Mouse (Mus musculus) limb, embryonic 11.5 days (tissue): ENCODE measurements around the gene Ehd3. TPM values are rescaled to one million over a fixed set of nuclear protein-coding genes. Genes with fewer than 3 reads are reported as not detected.
"Not testable (repeated sequence)": the region's sequence is repeated elsewhere in the genome, so short reads cannot be mapped to it uniquely, and the experiment has no call there.

Source experiments
- ATAC-seq: fragments of 200-750 bp; cut with Nextera tagmentation; 2 replicates; pipeline ENCODE4 v1.8.0; 2017; ENCODE audit warnings: low read depth; ENCODE audit not compliant: insufficient number of reproducible peaks, low FRiP score, low TSS enrichment
- DNase-seq: peaks from one replicate; pipeline ENCODE4 v3.0.0-alpha.2; 2015; ENCODE audit warnings: low spot score
- H3K27ac ChIP-seq: fragments of 300-500 bp; sonication (generic); replicated peaks from 2 replicates; pipeline ENCODE4 v1.5.1; 2014; ENCODE audit warnings: low read depth, mild to moderate bottlenecking, low read length
- H3K27me3 ChIP-seq: fragments of 300-500 bp; sonication (generic); 2 replicates; pipeline ENCODE4 v1.6.1; 2014; ENCODE audit warnings: mild to moderate bottlenecking, low read length, mixed read lengths; ENCODE audit not compliant: control insufficient read depth, insufficient read depth
- H3K36me3 ChIP-seq: fragments of 300-500 bp; sonication (generic); 2 replicates; pipeline ENCODE4 v1.6.1; 2014; ENCODE audit warnings: mild to moderate bottlenecking, low read length, moderate library complexity, mixed read lengths; ENCODE audit not compliant: control insufficient read depth, insufficient read depth
- H3K4me1 ChIP-seq: fragments of 300-500 bp; sonication (generic); 2 replicates; pipeline ENCODE4 v1.6.1; 2014; ENCODE audit warnings: low read length, mixed read lengths; ENCODE audit not compliant: control insufficient read depth, insufficient read depth
- H3K4me2 ChIP-seq: fragments of 300-500 bp; sonication (generic); 2 replicates; pipeline ENCODE4 v1.6.1; 2014; ENCODE audit warnings: low read depth, mild to moderate bottlenecking, moderate library complexity; ENCODE audit not compliant: severe bottlenecking
- H3K4me3 ChIP-seq: fragments of 300-500 bp; sonication (generic); 2 replicates; pipeline ENCODE4 v1.5.1; 2014; ENCODE audit warnings: low read depth, low read length
- H3K9ac ChIP-seq: fragments of 300-500 bp; sonication (generic); 2 replicates; pipeline ENCODE4 v1.6.1; 2014; ENCODE audit warnings: mild to moderate bottlenecking, low read length
- H3K9me3 ChIP-seq: fragments of 300-500 bp; sonication (generic); 2 replicates; pipeline ENCODE4 v1.6.1; 2016; ENCODE audit warnings: low read length; ENCODE audit not compliant: control insufficient read depth
- WGBS: fragments of 180-500 bp; shearing (Covaris S2); extraction: QIAGEN DNeasy Blood & Tissue Kit; methylation state at CpG from one replicate; pipeline ENCODE4 v1.1.7; 2014; 5-methylcytosine and 5-hydroxymethylcytosine counted together
- polyA plus RNA-seq: library from polyadenylated mRNA; unstranded; fragments of >200 nt; fragmentation: Nextera tagmentation; extraction: Ambion mirVana; gene quantifications from 2 replicates; pipeline ENCODE4 v1.2.1, GENCODE M21; 2014

Gene Ehd3
- polyA plus RNA-seq, 1 experiment from 2014 or later, result 9.5 TPM

DNA sequence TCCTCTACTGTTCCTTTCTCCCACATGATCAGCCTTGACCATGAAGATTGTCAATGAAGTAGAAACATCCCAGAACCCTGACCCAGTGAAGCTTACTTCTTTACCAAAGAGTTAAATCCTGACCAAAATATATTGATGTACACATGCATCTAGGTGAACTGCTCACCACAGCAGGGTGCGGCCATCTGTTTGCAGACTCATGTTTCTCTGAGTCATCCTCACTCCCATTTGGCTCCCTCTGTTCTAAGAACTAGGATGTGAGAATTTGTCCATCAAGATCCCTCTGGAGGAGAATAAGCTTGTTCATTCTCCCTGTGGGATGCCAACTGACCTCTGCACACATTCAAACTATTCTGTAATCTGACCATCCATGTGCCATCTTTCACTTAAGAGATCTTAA, 29.0 kb downstream of the Ehd3 start:
- WGBS, result 95% methylated on average over 1 of the region's 1 CpGs
- H3K27ac ChIP-seq, result no peak overlapping the region
- H3K9me3 ChIP-seq, result no peaks in the 10 kb centered on the region
- H3K4me1 ChIP-seq, result no peaks in the 10 kb centered on the region
- ATAC-seq, result no peak
- H3K27me3 ChIP-seq, result no peaks in the 10 kb centered on the region
- H3K36me3 ChIP-seq, result 0 out of 2 replicates have a peak, but pooled peaks cover 2% of the 10 kb centered on the region
- DNase-seq, result no peak
- no peak overlapping the region for H3K4me2 ChIP-seq
- H3K4me3 ChIP-seq, result no peak overlapping the region
- no peak overlapping the region for H3K9ac ChIP-seq

DNA sequence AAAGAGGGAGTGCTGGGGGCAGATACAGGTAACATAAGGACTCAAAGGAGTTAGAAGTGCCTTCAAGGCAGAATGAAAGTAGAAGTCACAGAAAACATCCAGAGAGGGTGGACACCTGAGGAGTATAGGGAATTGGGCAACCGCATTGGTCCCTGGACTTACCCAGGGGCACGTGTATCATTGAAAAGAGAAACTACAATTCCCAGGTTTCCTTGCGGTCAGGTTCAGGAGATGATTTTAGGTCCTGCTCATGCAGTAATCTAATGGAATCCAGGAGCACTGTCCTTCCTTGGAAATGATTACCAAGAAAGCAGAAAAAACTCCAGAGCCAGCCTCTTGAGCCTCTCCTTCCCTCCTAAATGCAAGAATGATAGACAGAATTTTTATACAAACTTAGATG, 29.5 kb downstream of the Ehd3 start:
- ATAC-seq (no peak), DNase-seq (no peak)
- H3K27me3 ChIP-seq, result no peaks in the 10 kb centered on the region
- H3K4me2 ChIP-seq, result no peak overlapping the region
- no peak overlapping the region for H3K9ac ChIP-seq
- H3K36me3 ChIP-seq, result 0 out of 2 replicates have a peak, but pooled peaks cover 1% of the 10 kb centered on the region
- no peaks in the 10 kb centered on the region for H3K9me3 ChIP-seq
- no peak overlapping the region for H3K27ac ChIP-seq
- H3K4me3 ChIP-seq, result no peak overlapping the region
- no peaks in the 10 kb centered on the region for H3K4me1 ChIP-seq
- 76% methylated on average over 3 of the region's 3 CpGs for WGBS

DNA sequence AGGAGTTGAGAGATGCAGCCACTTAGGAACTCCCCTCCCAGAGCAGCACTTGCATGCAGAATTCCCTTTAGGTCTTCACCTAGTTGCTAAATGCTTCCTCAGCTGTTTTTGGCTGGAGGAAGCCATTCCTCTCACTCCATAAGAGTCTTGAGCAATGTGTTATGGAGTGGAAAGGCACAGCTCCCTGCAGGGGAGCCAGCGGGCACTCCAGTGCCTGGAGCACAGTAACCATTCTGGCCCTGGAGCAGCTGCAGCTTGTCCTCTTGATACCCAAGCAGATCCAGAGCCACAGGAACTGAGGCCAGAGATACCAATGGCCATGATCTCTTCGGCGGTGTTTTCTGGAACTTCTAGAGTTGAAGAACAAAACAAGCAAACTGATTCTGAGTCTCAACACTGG, 32.7 kb downstream of the Ehd3 start:
- Histone ChIP-seq H3K4me1 (no peaks in the 10 kb centered on the region), H3K27ac (no peak overlapping the region), H3K36me3 (no peaks in the 10 kb centered on the region), H3K9me3 (no peaks in the 10 kb centered on the region), H3K4me3 (no peak overlapping the region), H3K9ac (no peak overlapping the region), H3K27me3 (no peaks in the 10 kb centered on the region), H3K4me2 (no peak overlapping the region)
- WGBS, result 91% methylated on average over 3 of the region's 3 CpGs
- DNase-seq, result no peak
- ATAC-seq, result no peak

- WGBS, result 90% methylated on average over 4 of the region's 4 CpGs
- Histone ChIP-seq H3K36me3 (no peaks in the 10 kb centered on the region), H3K4me3 (no peak overlapping the region), H3K27ac (no peak overlapping the region), H3K4me2 (no peak overlapping the region), H3K27me3 (no peaks in the 10 kb centered on the region), H3K9ac (no peak overlapping the region), H3K9me3 (no peaks in the 10 kb centered on the region), H3K4me1 (no peaks in the 10 kb centered on the region)
- ATAC-seq (no peak), DNase-seq (no peak)
These were observed 33.3 kb downstream of the Ehd3 start for GRCm38 (mm10) chr17:73837244-73837643.

- ATAC-seq (no peak), DNase-seq (no peak)
- no peak overlapping the region for H3K27ac ChIP-seq
- no peak overlapping the region for H3K4me3 ChIP-seq
- H3K4me2 ChIP-seq, result no peak overlapping the region
- H3K4me1 ChIP-seq, result no peaks in the 10 kb centered on the region
- WGBS, result 79% methylated on average over 3 of the region's 3 CpGs
- H3K9ac ChIP-seq, result no peak overlapping the region
- H3K36me3 ChIP-seq, result no peaks in the 10 kb centered on the region
- H3K9me3 ChIP-seq, result no peaks in the 10 kb centered on the region
- H3K27me3 ChIP-seq, result no peaks in the 10 kb centered on the region
These were observed 35.3 kb downstream of the Ehd3 start for GRCm38 (mm10) chr17:73839086-73839835.

DNA sequence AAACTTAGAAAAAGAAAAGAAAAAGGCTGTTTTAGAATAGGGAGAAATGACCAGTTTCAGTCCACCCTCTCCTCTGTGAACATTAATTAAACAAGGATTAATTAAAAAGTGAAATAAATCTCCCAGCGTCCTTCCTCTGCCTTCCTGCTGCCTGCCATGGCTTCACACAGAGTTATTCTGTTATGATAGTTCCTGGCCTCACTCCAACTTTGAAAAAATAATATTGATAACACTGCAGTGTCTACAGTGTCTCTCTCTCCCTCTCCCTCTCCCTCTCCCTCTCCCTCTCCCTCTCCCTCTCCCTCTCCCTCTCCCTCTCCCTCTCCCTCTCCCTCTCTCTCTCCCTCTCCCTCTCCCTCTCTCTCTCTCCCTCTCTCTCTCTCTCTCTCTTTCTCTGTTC, 35.9 kb downstream of the Ehd3 start:
- not testable (repeated sequence) for H3K27me3 ChIP-seq, DNase-seq, H3K9me3 ChIP-seq, H3K4me3 ChIP-seq, H3K36me3 ChIP-seq, H3K9ac ChIP-seq, ATAC-seq, H3K4me2 ChIP-seq, H3K4me1 ChIP-seq, H3K27ac ChIP-seq
- 77% methylated on average over 1 of the region's 1 CpGs for WGBS

- H3K4me1 ChIP-seq, result no peaks in the 10 kb centered on the region
- H3K4me2 ChIP-seq, result no peak overlapping the region
- no peaks in the 10 kb centered on the region for H3K27me3 ChIP-seq
- no peaks in the 10 kb centered on the region for H3K36me3 ChIP-seq
- DNase-seq (no peak), ATAC-seq (no peak)
- H3K9me3 ChIP-seq, result no peaks in the 10 kb centered on the region
- H3K4me3 ChIP-seq, result no peak overlapping the region
- WGBS, result 86% methylated on average over 1 of the region's 1 CpGs
- no peak overlapping the region for H3K9ac ChIP-seq
- no peak overlapping the region for H3K27ac ChIP-seq
These were observed 39.0 kb downstream of the Ehd3 start for GRCm38 (mm10) chr17:73842963-73843362.

DNA sequence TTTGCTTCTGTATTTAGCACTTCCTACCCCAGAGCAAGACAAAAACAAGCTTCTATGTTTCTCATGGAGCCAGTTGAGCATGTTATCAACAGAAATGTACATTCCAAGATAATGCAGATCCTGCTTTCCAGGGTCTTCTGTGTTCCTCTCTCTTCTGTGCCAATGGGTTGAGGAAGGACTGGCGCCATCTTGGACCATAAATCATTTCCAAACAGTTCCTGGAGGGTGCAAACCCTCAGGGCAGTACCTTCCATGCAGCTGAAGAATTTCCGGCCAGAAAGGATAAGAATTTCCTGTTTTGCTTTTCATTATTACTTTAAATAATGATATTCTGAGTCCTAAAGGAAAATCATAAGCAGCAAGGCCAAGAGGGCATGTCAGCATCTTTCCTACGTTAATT, 41.7 kb downstream of the Ehd3 start:
- no peaks in the 10 kb centered on the region for H3K36me3 ChIP-seq
- WGBS, result 76% methylated on average over 3 of the region's 3 CpGs
- no peak overlapping the region for H3K4me3 ChIP-seq
- no peaks in the 10 kb centered on the region for H3K4me1 ChIP-seq
- no peak overlapping the region for H3K9ac ChIP-seq
- no peak for DNase-seq
- no peak overlapping the region for H3K4me2 ChIP-seq
- no peaks in the 10 kb centered on the region for H3K27me3 ChIP-seq
- no peak for ATAC-seq
- H3K9me3 ChIP-seq, result no peaks in the 10 kb centered on the region
- H3K27ac ChIP-seq, result no peak overlapping the region

GRCm38 (mm10) chr17:73847399-73847798, 43.5 kb downstream of the Ehd3 start:
- Histone ChIP-seq H3K27me3 (no peaks in the 10 kb centered on the region), H3K36me3 (no peaks in the 10 kb centered on the region), H3K4me2 (no peak overlapping the region), H3K27ac (no peak overlapping the region), H3K9me3 (no peaks in the 10 kb centered on the region), H3K4me1 (no peaks in the 10 kb centered on the region), H3K4me3 (no peak overlapping the region), H3K9ac (no peak overlapping the region)
- DNase-seq (no peak), ATAC-seq (no peak)
- 85% methylated on average over 1 of the region's 1 CpGs for WGBS
